Mouse (Mus musculus): ENCODE measurements around the gene Rassf1.
A peak's percentile ranks its signal among the peaks of the same experiment; 100 is the strongest.

Rassf1 gene

DNA sequence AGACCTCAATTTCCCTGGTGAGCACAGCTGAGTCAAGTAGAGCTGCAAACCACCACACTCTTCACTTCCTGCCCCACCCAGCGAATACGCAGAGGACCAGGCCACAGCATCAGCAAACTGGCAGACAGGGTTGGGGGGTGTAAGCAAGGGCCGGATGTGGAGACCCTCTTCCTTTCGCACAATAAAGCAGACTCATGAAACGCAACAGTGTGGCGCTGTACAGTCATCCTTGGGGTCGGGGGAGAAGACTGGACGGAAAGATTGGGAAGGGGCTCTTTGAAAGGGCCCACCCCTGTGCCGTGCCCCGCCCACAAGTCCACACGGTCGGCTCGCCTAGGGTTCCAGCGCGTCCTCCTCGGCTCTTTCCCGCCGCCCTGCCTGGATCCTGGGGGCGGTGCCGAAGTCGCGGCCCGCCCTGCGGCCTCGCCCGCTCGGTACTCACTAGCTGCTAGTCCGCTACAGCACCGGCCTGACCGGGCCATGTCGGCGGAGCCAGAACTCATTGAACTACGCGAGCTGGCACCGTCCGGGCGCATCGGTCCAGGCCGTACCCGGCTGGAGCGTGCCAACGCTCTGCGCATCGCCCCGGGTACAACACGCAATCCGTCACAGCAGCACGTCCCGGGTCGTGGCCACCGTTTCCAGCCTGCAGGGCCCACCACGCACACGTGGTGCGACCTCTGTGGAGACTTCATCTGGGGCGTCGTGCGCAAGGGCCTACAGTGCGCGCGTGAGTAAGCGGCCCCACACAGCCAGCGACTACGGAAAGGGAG, at the start of gene Rassf1:
TSS of gene Rassf1 (plus strand) at position 439 of the 773 bp plus-strand sequence.
- peak; percentile 87 for DNase-seq (ENCODE audit: low read depth, low spot score)

GRCm38 (mm10) chr9:107502131-107502846, 49.1 kb upstream of the Rassf1 start:
- no peak for DNase-seq (ENCODE audit: low read depth, low spot score)

DNA sequence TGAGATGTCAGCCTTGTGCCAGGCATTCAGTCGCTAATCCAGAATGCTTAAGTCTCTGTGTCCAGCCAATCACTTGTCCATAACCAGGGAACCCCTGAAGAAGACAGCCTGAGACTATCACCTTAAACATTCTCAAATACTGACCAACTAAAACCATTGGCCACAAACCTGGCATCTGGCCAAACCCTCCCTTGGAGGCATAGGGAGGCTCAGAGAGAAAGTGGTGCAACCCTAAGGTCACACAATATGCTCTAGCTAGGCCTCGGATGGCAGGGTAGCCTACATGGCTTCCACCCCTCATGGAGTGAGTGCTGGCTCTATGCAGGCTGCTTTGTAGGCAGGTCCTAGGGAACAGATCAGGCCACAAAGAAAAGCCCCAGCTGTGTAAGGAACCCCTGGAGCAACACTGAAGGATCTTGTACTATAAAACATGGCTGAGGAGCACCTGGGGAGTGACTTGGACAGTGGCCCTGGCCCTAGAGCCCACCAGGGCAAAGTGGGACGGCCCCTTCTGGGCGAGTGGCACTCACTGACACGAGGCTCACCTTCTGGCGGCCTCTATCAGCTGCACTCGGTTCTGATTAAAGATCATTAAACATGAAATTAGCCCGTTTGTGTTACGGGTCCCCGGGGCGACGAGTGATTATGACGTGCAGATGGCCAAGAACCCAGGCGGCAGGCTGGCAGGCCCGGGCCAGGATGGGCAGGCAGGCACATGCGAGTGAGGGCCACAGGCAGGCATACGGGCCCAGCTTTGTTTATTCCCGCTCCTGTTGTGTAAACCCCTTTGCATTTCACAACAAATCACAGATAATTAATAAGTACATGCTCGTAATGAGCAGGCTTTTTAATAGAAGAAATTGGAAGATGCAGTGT, 46.5 kb upstream of the Rassf1 start:
- DNase-seq (ENCODE audit: low read depth, low spot score) = no peak

- no peak for DNase-seq (ENCODE audit: low read depth, low spot score)
Measured at GRCm38 (mm10) chr9:107508266-107508665, 43.1 kb upstream of the Rassf1 start.

- no peak for DNase-seq (ENCODE audit: low read depth, low spot score)
Measured at GRCm38 (mm10) chr9:107510384-107511100, 40.8 kb upstream of the Rassf1 start.

- no peak for DNase-seq (ENCODE audit: low read depth, low spot score)
Measured at GRCm38 (mm10) chr9:107511436-107511835, 39.9 kb upstream of the Rassf1 start.

GRCm38 (mm10) chr9:107512326-107512725, 39.0 kb upstream of the Rassf1 start:
- no peak for DNase-seq (ENCODE audit: low read depth, low spot score)

GRCm38 (mm10) chr9:107514303-107514955, 36.9 kb upstream of the Rassf1 start:
- DNase-seq (ENCODE audit: low read depth, low spot score) = peak; percentile 88

DNA sequence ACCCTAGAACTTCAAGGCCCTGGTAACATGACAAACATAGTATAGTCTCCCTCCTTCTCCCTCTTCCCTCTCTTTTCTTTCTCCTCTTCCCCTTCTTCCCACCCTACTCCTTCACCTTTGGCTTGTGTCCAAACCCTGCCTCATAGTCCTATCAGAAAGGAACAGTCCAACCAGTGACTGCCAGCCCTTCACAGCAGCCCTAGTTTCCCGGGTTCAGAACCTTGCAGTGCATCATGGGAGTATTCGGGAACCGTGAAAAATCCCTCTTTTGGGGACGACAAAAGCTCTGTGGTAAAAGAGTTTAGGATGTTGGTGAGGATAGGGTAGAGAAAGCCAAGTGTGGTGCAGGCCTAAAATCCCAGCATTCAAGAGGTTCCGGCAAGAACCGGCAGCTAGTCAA, 31.0 kb upstream of the Rassf1 start:
- DNase-seq (ENCODE audit: low read depth, low spot score) = no peak

- DNase-seq (ENCODE audit: low read depth, low spot score) = peak; percentile 47
Measured at GRCm38 (mm10) chr9:107521190-107521589, 30.2 kb upstream of the Rassf1 start.

DNA sequence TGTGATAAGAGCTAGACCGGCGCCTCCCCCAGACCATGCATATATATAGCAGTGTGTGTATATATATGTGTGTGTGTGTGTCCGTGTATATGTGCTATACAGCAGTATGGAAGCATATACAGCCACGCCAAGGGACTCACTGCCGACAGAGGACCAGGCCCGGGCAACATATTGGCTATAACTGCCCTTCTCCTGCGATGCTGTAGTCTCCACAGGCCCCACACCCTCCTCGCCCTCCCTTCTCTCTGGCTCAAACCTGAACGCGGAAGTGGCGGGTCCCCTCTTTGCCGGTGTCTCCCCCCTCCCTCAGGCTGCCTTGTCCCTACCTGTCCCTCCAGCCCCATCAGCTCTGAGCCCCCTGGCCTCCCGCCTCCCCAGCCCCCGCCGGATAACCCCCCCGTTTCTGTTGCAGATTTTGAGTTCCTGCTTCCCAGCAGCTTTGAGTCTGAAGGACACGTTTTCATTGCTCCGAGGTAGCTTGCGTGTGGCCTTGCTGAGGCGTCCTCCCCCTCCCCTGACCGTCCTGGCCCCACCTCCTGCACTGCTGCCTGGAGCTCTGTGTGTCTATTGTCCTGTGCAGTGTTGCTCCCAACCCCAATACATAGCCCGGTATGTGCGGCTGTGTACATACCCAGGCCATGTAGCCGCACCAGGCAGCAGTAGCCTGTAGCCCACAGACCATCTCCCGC, 29.5 kb upstream of the Rassf1 start:
- DNase-seq (ENCODE audit: low read depth, low spot score) = peak; percentile 58

DNA sequence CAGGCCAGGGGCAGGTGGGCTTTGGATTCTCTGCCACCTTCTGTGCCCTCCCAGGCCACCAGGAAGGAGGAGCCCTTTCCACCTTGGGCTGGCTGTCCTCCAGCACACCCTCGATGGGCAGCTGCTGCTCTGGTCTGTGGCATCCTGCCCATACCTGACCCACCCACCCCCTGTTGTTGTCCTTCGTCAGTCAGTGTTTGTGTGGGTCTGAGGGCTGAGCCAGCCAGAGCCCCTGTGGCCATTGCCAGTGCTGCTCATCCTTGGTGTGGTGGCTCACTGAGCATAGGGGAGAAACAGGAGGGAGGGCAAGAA, 29.0 kb upstream of the Rassf1 start:
- no peak for DNase-seq (ENCODE audit: low read depth, low spot score)

DNA sequence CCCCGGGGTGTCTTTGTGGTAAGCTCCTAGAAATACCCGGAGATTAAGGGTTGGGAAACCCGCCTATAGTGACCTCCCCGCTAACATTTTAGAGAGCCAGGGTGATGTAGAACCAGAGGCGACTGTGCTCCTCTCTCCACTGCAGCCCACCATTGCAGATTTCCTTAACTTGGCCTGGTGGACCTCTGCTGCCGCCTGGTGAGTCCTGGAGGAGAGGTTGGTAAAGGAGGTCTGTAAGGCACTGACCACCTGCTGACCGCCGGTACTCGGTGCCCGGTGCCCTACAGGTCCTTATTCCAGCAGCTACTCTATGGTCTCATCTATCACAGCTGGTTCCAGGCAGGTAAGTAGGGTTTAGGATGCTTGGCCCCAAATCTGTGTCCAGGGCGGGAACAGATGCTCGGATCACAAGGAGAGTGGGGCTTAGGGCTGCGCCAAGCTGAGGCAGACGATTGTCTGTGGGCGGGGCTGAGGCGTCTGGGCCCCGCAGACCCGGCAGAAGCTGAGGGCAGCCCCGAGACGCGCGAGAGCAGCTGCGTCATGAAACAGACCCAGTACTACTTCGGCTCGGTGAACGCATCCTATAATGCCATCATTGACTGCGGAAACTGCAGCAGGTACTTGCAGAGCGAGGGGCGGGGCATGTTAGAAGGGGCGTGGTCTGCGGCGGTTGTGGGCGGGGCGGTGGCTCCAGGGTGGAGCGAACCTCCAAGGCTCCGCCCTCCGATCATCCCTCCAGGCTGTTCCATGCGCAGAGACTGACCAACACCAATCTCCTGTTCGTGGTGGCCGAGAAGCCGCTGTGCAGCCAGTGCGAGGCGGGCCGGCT, 24.9 kb upstream of the Rassf1 start:
- peak; percentile 85 for DNase-seq (ENCODE audit: low read depth, low spot score)

DNA sequence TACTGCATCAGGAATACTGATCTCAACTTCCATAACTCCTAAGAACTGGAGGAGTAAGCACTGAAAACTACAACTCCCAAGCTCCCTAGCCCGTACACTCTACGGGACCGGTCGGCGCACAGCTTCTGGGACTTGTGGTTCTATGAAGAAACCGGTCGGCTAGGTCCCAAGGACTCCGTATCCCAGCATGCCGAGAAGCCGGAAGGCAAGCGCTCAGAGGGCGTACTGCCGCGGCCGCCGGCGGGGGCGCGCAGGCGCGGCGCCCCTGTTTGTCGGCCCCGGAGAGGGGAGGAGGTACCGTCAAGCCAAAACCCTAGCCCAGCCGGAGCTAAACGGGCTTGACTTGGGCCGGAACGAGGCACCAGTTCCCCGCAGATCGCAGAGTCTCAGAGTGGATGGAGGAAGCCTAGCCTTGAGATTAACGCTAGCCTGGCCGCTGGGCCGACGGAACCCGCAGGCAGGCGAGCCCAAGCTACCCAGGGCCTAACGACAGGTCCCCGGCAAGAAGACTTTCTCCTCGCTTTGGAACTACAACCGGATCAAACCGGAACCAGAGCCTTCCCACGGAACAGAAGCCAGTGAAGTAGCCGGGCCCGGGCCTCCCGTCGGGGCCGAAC, 17.5 kb upstream of the Rassf1 start, which contains the start of gene Tmem115:
TSS of gene Tmem115 (plus strand) at position 155 of the 617 bp plus-strand sequence.
- DNase-seq (ENCODE audit: low read depth, low spot score) = peak; percentile 94

DNA sequence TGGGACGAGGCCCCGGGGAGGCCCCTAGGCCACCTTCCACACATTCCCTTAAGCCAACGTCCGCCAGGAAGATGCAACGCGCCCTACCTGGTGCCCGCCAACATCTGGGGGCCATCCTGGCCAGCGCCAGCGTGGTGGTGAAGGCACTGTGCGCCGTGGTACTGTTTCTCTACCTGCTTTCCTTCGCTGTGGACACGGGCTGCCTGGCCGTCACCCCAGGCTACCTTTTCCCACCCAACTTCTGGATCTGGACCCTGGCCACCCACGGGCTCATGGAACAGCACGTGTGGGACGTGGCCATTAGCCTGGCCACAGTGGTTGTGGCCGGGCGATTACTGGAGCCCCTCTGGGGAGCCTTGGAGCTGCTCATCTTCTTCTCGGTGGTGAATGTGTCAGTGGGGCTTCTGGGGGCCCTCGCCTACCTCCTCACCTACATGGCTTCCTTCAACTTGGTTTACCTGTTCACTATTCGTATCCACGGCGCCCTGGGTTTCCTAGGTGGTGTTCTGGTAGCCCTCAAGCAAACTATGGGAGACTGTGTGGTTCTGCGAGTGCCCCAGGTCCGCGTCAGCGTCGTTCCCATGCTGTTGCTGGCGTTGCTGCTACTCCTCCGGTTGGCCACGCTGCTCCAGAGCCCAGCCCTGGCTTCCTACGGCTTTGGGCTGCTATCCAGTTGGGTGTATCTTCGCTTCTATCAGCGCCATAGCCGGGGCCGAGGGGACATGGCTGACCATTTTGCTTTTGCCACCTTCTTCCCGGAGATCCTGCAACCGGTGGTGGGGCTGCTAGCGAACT, 16.8 kb upstream of the Rassf1 start:
- no peak for DNase-seq (ENCODE audit: low read depth, low spot score)

DNA sequence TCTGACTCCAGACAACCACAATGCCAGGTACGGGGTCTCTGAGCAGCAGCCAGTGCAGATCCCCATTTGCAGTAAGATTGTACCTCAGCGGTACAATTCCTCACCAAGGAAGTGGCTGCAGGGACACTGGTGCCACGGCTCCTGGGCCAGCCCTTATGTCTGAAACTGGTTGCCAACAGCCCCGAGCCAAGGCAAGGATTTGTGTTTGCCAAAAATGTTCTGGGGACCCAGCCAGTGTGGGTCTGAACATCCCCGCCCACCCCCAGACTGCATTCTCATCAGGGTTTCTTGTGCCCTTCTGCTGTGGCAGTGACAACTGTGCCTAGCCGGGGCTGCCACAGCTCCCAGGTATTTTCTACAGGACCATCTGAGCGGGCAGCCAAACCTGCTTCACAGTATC, 13.1 kb upstream of the Rassf1 start:
- no peak for DNase-seq (ENCODE audit: low read depth, low spot score)

DNA sequence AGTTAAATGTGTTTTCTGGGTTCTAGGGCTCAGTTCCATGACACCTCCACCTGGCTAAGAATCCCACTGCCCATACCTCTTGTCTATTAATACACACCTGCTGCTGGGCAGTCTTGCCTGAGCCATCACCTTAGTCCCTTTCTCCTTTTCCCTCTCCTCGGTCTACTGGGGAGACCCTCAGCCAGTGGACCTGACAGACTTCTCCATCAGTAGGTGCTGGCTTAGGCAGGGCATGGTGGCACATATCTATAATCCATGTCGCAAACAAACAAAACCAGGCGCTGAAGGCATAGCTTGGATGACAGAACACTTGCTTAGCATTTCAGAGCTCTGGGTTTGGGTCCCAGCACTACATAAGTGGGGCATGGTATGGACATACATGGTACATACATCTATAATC, 12.6 kb upstream of the Rassf1 start:
- DNase-seq (ENCODE audit: low read depth, low spot score) = no peak

DNA sequence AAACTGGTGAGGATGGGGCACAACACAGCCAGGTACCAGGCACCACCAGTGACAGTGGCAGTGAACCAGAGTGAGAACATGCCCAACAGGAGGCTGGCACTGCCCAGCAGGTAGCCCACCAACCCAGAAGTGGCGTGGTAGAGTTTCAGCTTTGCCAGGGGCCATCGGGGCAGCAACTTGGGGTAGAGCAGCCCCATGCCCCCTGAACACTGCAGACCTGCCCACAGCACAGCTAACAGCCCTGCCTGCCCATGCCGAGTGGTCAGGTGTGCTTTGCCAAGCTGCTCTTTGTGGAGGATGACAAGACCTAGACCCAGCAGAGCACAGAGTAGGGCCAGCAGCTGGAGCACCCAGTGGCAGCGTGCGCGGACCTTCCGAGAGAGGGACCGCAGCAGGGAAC, 11.4 kb upstream of the Rassf1 start:
- DNase-seq (ENCODE audit: low read depth, low spot score) = no peak

All from CD4-positive, CD25-positive, alpha-beta regulatory T cell, adult 2 months (primary cell).